Mouse (Mus musculus) inflammation-experienced regulatory T-cells, adult 6 months (primary cell): ENCODE results near the gene Tfpt. TPM values are rescaled to one million over a fixed set of nuclear protein-coding genes. Genes with fewer than 3 reads are reported as not detected.
"Not testable (repeated sequence)": the region's sequence is repeated elsewhere in the genome, so short reads cannot be mapped to it uniquely, and the experiment has no call there.

Experiments used
- ATAC-seq: one replicate; pipeline ENCODE4 v1.8.0; 2017
- polyA plus RNA-seq, 3 experiments: library from polyadenylated mRNA; unstranded; fragments of 100-300 nt; shearing (Covaris generic); gene quantifications; one replicate each; pipeline ENCODE4 v1.2.1; 2017

The Tfpt gene
- polyA plus RNA-seq, 3 experiments from 2014 or later, result 11.9 to 17.0 (median 15.0) TPM

DNA sequence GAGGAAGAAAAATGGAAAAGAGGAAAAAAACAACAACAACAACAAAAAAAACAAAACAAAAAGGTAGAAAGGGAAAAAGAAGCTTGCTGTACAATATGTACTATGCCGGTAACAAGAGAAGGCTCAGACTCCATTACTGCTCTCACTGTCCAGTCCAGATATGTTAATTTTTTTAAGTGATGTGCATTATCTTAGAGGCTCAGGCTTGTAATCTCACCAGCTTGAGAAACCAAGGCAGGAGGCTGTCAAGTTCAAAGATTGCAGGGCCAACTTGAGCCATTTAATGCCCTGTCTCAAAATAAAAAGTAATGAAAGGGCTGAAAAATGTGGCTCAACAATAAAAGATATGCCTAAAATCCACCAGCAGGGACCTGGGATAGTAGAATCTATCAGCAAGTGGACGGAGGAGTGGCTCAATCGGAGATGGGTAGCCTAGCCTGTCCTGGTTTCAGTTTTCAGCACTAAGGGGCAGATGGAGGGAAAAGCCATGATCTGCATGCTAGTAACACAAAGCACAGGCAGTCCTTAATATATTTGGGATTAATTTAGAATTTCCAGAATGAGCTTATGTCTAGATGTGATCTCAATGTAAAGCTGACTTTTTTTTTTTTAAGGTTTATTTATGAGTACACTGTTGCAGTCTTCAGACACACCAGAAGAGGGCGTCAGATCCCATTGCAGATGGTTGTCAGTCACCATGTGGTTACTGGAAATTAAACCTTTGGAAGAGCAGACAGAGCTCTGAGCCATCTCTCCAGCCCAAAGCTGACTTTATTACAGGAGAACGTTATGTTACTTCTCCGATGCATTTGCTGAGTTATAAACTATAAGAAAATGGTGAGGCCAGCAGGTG lies 13.1 kb downstream of the Tfpt start:
- peak; percentile 41 for ATAC-seq

DNA sequence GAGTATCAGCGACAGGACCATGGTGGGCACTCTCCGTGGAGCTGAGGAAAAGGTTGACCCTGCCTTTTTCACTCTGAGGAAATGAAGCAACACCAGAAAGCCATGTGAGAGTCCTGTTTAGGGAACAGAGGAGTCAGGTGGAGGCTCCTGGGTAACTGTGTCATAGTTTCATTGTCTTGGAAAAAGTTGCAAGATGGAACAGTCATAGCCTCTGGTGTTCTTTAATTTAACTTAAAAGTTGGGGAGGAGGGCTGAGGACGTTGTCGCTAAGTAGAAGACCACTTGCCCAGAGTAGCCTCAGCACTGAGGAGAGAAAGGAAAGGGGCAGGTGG lies 13.7 kb downstream of the Tfpt start, which contains the start of gene Oscar:
Oscar (minus strand) TSS at position 101 of the 332 bp plus-strand sequence.
- ATAC-seq, result no peak

DNA sequence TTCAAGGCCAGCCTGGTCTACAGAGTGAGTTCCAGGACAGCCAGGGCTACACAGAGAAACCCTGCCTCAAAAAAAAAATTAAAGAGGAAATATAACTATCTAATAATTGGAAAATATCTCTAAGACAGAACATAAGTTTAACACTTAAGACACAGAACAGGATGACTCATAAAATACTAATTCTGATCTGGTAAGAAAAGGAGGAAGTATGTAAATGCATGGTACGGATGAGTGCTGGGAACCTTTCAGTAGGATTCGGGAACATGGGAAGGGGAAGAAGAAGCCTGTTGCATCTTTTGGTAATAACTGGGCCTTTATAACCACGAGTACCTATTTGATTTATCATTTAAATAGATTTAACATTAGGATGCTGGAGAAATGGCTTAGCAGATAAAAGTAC lies 15.7 kb downstream of the Tfpt start:
- no peak for ATAC-seq

DNA sequence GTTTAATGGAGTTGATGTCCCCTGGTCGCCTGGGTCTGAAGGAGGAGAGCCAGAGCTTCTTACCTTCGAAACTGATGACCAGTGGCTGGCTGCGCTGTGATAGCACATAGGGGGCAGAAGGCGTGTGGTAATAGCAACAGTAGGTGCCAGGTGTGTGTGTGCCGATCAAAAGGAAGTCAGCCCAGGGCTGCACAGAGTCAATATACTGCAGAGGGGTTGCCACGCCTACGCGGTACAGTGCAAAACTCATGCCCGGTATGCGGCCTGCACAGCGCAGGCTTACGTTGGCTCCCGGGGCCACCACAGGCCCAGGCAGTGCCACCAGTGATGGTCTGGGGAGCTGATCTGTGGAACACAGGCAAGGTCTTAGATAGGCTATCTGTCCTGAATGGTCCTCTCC lies 18.7 kb downstream of the Tfpt start:
- ATAC-seq, result no peak

DNA sequence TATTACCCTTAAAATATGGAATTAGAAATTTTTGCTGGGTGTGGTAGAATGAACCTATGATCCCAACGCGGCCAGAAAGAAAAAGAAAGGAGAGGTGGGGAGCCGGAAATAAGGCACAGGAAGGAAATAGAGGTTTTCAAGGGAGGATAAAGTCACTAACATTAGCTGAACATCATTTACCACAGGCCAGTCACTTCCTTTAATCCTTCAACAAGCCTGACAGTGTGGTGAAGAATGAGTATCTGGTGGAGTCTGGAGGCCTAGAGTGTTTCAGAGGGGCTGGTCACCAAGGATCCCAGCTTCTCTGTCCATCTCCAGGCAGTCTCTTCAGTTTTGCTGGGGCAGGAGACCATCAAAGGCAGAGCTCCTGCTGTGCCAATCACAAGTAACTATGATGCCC lies 19.3 kb downstream of the Tfpt start:
- ATAC-seq, result no peak

DNA sequence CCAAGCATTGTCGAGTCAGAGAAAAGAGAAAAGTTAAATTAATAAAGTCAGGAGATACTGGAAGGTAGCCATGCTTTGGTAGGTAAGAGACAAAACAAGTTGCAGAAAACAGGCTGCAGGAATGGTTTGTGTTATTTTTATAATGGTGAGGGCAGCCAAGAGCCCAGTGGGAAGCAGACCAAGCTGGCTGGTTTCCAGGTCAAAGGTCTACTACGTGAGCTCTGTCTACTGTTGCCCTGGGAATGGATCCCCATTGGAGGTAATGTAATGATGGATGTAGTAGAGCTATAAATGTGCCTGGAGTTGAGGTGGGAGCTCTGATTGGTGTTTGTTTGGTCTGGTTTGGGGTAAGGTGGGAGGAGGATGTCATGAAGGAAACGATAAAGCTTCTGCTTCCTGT lies 20.6 kb downstream of the Tfpt start:
- ATAC-seq, result no peak

DNA sequence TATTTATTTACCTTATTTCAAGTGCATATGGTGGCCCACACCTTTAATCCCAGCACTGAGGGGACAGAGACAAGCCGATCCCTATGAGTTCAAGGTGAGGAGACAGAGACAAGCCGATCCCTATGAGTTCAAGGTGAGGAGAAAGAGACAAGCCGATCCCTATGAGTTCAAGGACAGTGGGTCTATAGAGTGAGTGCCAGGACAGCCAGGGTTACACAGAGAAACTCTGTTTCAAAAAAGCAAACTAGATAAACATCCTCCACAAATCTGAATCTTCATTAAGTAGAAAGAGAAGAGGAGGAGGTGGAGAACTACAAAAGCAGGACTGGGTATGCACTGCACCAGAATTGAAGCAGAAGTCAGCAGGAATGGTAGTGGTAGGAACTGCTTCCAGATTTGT lies 21.1 kb downstream of the Tfpt start:
- ATAC-seq, result no peak

DNA sequence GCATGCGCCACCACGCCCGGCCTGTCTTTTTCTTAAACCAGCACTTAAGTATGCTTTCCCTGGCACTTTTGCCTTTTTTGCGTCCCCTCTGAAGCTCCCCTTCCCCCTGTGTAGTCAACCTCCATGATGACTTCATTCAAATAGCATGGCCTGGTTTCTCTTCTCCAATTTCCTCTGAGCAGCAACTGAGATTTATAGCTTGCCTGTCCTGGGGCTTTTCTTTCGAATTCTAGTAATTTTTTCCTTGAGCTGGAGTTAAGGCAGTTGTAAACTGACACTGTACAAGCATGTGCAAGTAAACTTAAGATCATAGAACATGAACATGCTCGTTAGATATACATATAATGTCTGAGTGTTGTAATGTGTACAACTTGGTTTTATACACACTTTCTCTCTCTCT lies 22.3 kb downstream of the Tfpt start:
- ATAC-seq, result no peak

DNA sequence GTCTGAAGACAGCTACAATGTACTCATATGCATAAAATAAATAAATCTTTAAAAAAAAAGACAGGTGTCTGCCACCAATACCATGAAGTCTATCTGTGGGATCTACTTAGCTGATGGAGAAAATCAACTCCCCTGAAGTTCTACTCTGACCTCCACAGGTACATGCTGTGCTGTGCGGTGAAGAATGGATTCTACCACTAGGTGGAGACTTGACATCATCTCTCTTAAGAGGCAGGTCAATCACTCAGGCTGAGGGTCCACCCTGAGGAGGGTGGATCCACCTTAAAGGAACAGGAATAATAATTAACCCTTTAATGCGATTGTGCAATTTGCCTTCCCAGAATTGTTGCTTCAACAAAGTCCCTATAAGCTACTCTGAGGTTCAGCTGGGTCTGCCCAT lies 22.9 kb downstream of the Tfpt start:
- ATAC-seq, result no peak

DNA sequence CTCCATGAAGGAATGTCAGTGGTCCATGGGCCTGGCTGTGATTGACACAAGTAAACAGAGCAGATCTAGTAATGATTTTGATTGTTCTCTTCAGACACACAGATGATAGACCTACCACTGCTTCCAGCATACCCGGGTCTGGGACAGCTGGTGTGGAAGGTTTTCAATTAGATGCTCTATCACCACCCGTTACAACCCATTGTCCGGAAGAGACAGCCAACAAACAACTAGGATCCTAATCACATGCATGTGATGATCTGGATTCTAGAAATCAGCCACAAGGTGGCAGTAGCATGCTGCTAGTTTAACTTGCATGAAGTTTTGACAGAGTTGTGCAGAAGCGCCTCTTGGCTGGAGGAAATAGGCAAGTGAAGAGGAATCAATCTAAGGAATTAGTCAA lies 28.6 kb downstream of the Tfpt start:
- peak; percentile 82 for ATAC-seq

DNA sequence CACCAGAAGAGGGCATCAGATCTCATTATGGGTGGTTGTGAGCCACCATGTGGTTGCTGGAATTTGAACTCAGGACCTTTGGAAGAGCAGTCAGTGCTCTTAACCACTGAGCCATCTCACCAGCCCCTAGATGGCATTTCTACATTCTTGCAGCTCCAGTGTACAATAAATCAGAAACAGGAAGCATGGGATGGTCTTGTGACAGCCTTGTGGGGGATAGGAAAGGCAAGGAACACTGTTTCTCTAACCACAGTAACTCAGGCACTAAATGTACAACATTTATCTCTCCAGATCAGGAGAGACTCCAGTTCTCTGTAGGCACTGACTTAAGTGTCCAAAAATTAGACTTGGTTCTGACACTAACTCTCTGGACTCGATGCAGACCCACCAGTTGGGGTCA lies 32.0 kb downstream of the Tfpt start:
- not testable (repeated sequence) for ATAC-seq

DNA sequence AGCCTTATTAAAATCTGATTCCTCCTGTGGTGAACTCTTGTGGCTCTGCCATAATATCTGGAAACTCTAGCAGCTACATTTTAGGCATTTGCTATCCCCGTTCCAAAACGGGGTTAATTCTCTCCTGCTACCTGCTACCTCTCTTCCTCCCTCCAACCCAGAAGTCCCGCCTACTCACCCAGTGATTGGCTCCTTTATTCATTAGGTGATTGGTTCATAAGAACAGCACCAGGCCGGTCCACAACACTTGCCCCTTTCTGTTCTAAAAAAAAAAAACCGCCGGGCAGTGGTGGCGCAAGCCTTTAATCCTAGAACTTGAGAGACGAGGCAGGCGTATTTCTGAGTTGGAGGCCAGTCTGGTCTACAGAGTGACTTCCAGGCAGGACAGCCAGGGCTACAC lies 34.6 kb downstream of the Tfpt start:
- ATAC-seq, result peak; percentile 79

DNA sequence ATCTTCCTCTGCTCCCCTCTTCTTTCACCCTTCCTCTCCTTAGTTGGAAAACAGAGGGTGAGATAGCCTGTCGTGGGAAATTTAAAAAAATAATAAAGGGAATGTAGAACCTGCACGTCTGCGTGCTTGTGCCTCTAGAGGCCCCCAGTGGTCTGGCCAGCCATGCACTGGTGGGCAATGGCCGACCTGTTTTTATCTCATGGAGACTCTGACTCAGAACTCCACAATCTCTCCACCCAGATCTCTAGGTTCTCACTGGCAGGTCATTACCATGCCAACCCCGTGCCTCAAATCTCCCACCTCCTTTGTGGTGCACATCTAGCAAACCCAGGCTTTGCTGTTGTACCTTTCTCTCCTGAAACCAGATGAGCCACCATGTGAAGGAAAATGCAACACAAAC lies 35.0 kb downstream of the Tfpt start:
- ATAC-seq, result peak; percentile 50

DNA sequence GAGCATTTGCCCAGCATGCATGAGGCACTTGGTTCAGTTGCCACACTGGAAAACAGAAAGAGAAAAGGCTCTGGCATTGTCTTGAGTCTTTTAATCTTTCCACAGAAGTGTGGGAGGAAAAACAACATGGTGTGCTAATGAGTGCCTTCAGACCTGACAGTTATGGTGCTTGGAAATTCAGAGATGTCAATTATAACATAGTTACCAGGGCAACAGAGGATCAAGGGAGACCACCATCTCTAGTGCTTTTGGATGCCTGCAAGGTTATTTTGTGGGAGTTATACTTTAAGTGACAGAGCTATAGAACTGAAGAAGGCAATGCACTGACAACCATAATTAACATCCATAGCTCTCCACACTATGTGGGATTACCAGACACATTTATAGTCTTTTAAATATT lies 35.9 kb downstream of the Tfpt start:
- ATAC-seq, result no peak

DNA sequence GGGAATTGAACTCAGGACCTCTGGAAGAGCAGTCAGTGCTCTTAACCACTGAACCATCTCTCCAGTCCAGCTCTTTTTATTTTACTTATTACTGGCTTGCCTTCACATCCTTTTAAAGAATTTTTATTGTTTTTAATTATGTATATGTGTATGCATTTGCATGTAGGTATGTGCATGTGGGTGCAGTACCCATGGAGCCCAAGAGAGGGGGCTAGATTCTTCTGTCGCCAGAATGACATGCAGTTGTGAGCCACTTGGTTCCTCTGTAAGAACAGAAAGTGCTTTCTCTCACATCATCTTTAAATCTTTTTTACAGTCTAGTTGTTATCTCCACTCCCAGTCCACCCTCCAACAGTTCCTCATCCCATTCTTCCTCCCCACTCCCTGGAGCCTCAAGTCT lies 38.2 kb downstream of the Tfpt start:
- ATAC-seq, result no peak

DNA sequence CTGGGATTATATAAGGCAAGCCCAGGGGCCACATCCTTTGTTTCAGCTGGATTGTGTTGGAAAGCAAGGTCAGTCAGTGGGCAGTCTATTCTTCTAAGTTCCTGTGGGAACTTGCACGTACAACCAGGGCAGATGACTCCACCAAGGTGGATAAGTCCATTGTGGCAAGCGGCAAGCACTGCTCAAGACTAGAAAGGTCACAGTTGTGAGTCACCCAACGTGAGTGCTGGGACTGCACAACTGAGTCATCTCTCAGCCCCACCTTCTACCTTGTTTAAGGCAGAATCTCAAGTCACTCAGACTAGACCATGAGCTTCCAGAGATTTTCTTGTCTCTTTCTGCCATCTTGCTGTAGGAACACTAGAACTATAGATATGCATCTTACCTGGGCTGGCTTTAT lies 39.2 kb downstream of the Tfpt start:
- no peak for ATAC-seq

DNA sequence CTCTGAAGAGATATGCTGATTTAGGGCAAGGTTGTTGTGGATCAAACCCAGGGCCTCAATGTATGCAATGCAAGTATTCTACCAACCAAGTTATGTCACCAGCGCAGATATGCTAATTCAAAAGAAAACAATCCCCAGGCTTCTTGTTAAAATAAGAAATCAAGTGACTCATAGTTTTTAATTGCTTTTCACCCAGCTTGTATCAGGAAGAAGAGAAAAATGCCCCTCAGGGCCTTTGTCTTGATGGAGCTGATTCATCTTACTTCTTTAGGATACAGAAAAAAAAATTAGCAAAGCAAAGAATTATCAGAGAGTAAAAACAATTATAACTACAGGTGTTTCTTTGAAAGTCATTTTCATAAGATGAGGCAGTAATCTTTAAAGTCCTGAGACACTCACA lies 42.4 kb downstream of the Tfpt start:
- no peak for ATAC-seq

DNA sequence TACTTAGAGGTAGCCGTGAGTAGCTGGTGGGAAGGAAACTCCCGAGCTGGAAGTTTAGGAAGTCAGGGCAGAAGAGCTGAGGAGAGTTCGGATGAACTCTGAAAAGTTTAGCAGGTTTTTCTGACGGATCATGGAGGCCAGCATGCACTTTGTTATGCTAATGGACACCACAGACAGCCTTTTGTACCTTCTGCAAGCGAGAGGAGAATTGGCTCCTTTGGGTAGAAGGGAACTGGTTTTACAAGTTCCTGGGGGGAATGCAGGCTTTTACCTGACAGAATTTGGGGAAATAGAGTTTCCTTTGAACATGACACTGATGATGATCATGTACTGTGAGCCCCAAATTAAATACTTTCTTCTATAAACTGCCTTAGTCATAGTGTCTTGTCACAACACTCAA lies 43.5 kb downstream of the Tfpt start:
- ATAC-seq, result no peak

DNA sequence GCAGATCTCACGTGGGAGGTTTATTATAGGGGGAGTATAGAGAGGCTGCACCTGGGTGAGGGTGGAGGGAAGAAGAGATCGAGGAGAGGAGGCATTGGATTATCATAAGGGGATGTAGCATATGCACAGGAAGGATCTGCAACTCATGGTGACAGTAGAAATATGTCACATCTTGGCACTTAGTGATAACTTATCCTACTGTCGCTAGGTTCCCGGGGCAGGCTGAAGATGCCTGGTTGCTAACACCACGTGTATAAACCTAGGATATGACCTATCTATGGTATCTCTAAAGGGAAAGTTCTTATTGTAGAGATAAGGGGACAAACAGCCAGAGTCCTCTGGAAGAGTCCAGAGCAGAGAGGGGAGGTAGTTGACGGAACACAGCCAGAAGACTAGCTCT lies 44.0 kb downstream of the Tfpt start:
- ATAC-seq, result no peak

DNA sequence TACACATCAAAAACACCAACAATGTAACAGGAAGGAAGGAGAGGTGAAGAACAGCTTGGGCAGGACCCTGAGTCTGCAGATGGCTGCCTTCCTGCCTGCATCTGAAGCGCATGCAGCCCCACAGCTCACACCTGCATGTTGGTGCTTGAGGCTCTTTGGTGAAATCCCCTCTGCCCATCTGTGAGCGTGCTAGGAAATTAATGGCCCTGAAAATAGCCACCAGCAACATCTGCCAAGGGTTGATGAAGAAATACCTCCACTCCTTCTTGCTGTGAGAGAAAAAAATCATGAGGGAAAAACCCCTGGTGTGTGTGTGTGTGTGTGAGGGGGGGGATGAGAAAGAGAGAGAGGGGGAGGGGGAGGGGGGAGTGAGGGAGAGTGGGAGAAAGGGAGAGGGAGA lies 49.7 kb downstream of the Tfpt start:
- no peak for ATAC-seq

DNA sequence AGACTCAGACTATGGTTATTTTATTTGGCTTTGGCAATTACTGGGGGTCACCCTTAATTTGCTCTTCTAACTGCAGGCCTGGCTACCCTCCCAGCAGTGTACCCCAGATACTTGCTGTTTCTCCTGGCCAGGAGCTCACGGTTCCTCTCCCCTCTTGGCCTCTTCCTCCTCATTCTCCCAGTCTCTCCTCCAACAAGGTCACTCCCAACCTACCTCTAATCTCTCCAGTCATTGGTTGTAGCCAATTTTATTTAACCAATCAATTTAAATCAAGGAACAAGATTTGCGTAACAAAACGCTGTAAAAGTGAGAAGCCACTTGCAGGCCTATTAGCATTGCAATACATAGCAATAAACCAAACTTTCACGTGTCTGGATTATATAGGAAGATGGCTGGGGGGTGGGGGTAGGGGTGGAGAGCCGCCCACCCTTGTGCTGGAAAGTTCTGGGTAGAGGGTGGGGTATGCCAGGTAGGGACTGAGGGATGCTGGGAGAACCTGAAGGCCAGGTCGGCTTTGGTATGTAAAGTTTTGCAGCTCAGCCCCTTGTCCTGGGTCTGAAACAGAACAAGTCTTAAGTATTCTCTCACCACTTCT lies 50.7 kb downstream of the Tfpt start:
- no peak for ATAC-seq

DNA sequence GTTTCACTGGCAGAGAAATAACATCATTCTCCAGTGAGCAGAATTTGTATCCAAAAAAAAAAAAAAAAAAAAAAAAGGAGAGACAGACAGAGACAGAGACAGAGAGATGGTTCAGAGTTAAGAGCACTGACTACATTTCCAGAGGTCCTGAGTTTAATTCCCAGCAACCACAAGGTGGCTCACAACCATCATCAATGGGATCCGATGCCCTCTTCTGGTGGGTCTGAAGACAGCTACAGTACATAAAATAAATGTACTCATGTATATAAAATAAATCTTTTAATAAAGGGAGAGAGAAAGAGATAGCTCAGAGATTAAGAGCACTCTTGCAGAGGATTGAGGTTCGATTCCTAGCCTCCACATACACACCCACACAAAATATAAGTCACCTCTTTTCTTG lies 51.5 kb downstream of the Tfpt start:
- no peak for ATAC-seq

DNA sequence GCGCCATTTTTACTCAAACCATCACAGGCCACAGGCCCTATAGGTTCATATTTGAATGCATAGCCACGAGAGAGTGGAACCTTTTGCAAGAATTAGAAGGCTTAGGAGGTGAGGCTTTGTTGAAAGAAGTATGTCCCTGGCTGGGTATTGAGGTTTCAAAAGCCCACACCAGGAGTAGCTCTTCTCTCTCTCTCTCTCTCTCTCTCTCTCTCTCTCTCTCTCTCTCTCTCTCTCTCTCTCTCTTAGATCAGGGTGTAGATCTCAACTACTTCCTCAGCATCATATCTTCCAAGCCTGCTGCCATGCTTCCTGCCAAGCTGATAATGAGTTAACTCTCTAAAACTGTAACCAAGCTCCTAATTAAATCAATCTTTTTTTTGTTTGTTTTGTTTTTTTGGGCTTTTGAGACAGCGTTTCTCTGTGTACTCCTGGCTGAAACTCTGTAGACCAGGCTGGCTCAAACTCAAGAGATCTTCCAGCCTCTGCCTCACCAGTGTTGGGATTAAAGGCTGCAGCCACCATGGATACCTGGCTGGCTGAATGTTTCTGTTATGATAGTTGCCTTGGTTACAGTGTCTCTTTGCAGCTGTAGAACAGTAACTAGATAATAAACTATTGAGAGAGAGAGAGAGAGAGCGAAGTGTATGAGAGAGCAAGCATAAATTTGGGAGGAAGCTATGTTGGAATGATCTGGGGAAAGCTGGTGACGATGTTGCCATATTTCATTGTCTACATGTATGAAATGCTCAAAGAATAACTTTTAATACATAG lies 53.2 kb downstream of the Tfpt start:
- ATAC-seq, result no peak

DNA sequence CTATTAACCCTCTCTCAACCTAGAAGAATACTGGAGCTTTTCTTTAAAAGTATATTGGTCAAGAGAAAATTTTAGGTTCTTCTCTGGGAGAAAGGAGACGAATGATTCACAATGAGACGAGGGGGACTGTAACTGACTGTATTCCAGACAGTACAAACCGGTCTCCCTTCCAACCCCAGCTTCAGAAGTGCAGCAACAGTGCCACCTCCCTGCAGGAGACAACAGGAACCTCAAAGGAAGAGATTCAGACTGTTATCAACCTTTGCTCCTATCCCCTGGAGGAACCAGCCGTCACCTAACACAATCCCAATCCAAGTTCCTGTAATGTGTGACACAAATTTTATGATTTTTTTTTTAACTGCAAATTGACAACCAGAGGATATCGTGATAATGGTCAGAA lies 55.5 kb downstream of the Tfpt start:
- ATAC-seq, result no peak
